Mouse (Mus musculus) ES-Bruce4 (cell line): ENCODE measurements around the gene Tacr2.

Experiments used
- CTCF ChIP-seq: IDR thresholded peaks from one replicate; pipeline ENCODE4 v1.8.1; 2011; ENCODE audit warnings: low read depth, low read length
- EP300 ChIP-seq: IDR thresholded peaks from 2 replicates; pipeline ENCODE4 v1.6.1; 2011; ENCODE audit warnings: low read depth, low read length; ENCODE audit not compliant: insufficient read depth
- POLR2A ChIP-seq: IDR thresholded peaks from one replicate; pipeline ENCODE4 v1.8.1; 2011; ENCODE audit warnings: low read length; ENCODE audit not compliant: insufficient read depth

DNA sequence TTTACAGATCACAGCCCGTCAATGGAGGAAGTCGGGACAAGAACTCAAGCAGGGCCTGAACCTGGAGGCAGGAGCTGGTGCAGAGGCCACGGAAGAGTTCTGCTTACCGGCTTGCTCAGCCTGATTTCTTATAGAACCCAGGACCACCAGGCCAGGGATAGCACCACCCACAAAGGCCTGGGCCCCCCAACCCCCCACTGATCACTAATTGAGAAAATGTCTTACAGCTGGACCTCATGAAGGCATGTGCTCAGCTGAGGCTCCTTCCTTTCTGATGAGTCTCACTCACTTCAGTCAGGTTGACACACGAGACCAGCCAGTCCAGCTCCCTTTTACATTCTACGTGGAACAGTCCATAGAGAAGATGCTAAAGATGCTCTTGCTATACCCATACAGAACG lies 26.4 kb upstream of the Tacr2 start:
- no peak for TF ChIP-seq CTCF
- no peak for TF ChIP-seq POLR2A
- TF ChIP-seq EP300: no peak
